Mouse (Mus musculus) left cerebral cortex, adult 6 months (tissue): ENCODE measurements around the gene 1700037H04Rik. TPM values are rescaled to one million over a fixed set of nuclear protein-coding genes. Genes with fewer than 3 reads are reported as not detected.

Experiments
- long read RNA-seq, 2 experiments: library from polyadenylated mRNA; unstranded; transcript quantifications; one replicate each; pipeline ENCODE4 v2.0.0; 2019 to 2020
- polyA plus RNA-seq: library from polyadenylated mRNA; unstranded; fragments of <200 nt; fragmentation: Nextera tagmentation; gene quantifications from 2 replicates; pipeline ENCODE4 v1.2.3, GENCODE M21; 2021

Gene 1700037H04Rik
- polyA plus RNA-seq, result 67.9 and 147 TPM in 2 replicates
- long read RNA-seq, experiment 1, transcript 1700037H04Rik-202 (6 exons, 1,241 nt), result major isoform, 60 of 78 reads
- long read RNA-seq, experiment 1, partial matches to known transcripts, result 0 of 78 reads
- long read RNA-seq, experiment 1, other reads (novel, unspliced or antisense), result 17 of 78 reads
- long read RNA-seq, experiment 2, transcript 1700037H04Rik-202 (6 exons, 1,241 nt), result major isoform, 13 of 18 reads
- long read RNA-seq, experiment 2, partial matches to known transcripts, result 2 of 18 reads
- long read RNA-seq, experiment 2, other reads (novel, unspliced or antisense), result 3 of 18 reads

DNA sequence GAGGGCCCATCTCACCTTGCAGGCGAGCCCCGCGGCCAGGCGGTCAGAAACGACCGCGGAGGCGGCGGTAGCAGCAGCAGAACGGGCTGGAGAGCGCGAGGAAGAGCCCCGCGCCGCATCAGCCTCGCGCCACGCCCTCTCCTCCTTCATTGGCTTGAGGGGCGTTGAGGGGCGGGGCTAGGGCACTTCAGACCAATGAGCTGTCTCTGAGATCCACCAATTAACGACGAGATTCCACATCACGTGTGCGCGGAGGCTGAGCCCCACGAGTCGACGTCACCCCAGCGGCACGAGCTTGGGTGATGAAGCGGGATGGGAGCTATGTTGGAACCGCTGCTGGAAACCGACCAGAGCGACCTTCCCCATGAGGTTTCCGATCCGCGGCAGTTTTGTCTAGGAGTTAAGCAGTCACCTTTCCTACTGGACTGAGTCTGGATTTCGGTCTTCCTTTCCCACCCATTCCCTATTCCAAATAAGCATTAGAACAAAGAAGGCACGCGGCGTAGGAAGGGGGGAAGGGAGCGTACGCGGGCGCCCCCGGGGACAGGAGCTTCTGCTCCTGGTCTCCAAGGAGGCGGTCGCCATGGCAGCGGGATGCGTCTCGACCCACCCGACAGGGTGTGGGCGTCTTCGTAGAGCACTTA, at the start of gene 1700037H04Rik:
Gene 1700037H04Rik, minus strand, starts transcription at position 144 of the 644 bp plus-strand sequence.

DNA sequence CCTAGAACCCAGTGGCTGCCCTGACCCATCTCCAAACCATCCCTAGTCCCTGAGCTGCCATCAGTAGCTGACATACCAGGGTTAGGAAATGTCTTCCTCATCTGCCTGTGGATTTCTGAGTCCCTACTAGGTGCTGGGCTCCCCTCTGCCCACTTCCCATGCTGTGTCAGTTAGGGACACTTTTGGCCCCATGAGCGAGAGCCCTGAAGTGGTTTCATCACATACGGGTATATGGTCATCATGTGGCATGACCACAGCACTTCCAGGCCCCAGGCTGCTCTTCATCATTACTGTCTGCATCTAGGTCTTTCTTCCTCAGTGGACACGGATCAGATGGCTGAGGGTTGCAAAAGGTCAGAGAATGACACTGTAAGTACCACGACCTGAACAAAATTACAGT, 46.9 kb upstream of the 1700037H04Rik start, which contains the start of gene Ap5s1:
Gene Ap5s1, plus strand, starts transcription at position 301 of the 400 bp plus-strand sequence.

DNA sequence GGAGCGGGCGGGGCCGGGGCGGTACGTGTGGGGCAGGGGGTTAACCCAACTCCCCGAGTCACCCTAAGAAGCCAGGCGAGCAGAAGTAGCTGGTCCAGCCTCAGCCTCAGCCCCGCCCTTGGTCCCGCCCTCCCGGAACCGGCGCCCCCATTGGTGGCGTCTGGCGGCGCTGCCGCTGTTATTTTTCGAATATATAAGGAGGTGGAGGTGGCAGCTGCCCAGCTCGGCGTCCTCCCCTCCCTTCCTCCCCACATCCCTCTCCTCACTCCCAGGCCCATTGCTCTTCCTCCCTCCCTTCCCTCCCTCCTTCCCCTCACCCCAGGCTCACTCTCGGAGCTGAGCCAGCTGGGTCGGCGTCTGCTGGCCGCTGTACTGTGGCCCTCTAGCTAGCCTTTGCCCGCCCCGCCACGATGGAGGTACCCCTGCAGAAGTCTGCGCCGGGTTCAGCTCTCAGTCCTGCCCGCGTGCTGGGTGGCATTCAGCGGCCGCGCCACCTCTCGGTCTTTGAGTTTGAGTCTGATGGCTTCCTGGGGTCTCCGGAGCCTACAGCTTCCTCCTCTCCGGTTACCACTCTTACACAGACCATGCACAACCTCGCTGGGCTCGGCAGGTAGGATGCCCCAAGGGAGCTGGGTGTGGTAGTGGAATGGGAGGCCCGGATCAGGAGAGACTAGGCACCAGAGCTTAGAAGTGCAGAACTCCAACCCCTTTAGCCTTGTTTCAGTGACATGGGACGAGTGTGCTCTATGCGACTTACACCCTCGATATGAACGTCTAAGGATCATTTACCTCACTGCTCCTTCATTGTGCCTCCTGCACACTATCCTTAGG, 27.1 kb upstream of the 1700037H04Rik start, which contains the start of the genes Cdc25b and Spef1:
Gene Cdc25b, plus strand, starts transcription at position 179 of the 831 bp plus-strand sequence.
Gene Spef1, minus strand, starts transcription at position 512 of the 831 bp plus-strand sequence.

DNA sequence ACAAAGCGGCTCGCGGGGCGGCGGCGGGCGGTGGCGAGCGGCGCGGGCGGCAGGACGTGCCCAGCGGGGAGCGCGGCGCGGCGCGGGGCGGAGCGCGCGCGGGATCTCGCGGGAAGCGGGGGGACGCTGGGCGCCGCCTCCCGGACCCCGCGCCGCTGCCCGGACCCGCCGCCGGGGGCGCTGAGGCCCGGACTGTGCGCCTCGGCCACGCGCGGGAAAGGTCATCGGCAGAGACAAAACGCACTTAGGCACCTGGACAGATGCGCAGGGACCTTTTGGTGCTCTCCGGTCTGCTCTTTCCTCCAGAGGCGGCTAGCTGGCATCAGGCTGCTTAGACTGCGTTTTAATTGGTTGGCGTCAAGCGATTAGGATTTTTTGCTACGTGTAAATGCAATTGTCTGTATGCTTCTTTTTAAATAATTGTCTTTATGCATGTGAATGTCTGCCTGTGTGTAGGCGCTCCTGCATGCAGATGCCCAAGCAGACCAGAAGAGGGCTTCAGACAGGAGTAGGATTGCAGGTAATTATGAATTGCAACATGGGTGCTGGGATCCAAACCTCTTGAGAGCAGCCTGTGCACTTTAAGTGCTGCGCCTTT, 20.2 kb upstream of the 1700037H04Rik start, which contains the start of gene Cenpb:
Gene Cenpb, minus strand, starts transcription at position 78 of the 598 bp plus-strand sequence.

DNA sequence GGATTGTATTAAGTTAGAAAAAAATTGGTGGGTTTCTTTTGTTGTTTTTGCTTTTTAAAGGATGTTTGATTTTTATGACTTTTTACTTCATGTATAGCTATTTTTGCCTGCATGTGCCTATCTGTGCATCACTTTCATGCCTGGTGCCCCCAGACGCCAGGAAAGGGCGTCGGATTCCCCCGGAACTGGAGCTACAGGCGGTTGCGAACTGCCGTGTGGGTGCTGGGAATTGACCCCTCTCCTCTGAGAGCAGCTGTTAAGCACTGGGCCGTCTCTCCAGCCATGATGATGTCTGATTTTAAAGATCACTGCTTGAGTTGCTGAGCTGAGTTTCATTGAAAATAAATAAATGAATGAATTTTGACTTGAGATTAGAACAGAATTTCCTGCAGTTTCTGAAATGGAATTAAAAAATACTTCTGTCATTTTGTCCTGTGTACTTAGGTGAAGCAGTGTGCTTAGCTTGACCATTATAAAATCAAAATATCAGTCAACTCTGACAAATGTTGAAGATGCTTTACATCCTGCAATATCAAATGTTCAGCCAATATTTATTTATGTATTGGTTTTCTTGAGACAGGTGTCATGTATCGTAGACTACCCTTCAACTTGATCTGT, 26.8 kb downstream of the 1700037H04Rik start, which contains the start of gene Gm11037:
Gene Gm11037, plus strand, starts transcription at position 568 of the 618 bp plus-strand sequence.

DNA sequence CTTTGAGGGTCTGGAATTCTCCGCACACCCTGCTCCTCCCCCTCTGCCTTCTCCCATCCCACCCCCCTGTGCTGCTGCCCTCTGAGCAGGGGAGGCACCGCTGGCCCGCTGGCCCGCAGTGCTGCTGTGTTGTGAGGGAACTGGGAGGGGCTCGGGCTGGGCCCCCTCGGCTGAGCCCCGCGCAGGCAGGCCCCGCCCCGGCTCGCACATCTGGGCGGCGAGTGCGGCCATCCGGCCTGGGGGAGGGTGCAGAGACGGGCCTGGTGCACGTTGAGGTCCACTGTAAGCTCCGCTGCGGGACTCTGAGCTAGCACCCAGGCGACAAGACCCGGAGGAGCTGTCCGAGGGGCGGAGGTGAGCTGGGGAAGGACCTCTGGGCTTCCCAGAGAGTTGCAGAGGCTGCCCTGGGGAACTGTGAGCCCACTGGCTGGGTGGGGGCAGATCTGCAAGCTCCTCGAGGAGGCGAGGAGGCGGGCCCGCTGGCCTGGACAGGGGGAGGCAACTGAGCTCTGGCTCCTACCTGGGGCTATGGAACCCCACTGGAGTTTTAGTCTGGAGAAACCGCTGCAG, 32.6 kb downstream of the 1700037H04Rik start, which contains the start of gene Hspa12b:
Gene Hspa12b, plus strand, starts transcription at position 120 of the 570 bp plus-strand sequence.

Other genes with a start within 250 kb of the 1700037H04Rik start
- 95.8 and 168 TPM in 2 replicates for gene Gfra4, start 117.0 kb downstream of the 1700037H04Rik start, polyA plus RNA-seq
- 0.90 and 1.4 TPM in 2 replicates for gene Adam33, start 96.3 kb downstream of the 1700037H04Rik start, polyA plus RNA-seq
- gene Siglec1, start 73.3 kb downstream of the 1700037H04Rik start, polyA plus RNA-seq, result 0.06 TPM in 1 of 2 replicates, not detected in the other
- 0.97 and 1.6 TPM in 2 replicates for gene Hspa12b, start 32.8 kb downstream of the 1700037H04Rik start, polyA plus RNA-seq
- not detected in 2 replicates for gene Gm11037, start 26.6 kb downstream of the 1700037H04Rik start, polyA plus RNA-seq
- 4.0 and 4.6 TPM in 2 replicates for gene Cenpb, start 20.0 kb upstream of the 1700037H04Rik start, polyA plus RNA-seq
- 3.6 and 4.7 TPM in 2 replicates for gene Cdc25b, start 26.9 kb upstream of the 1700037H04Rik start, polyA plus RNA-seq
- 2.8 and 4.3 TPM in 2 replicates for gene Spef1, start 27.2 kb upstream of the 1700037H04Rik start, polyA plus RNA-seq
- gene Ap5s1, start 47.0 kb upstream of the 1700037H04Rik start, polyA plus RNA-seq, result 29.5 and 32.4 TPM in 2 replicates
- gene Mavs, start 74.0 kb upstream of the 1700037H04Rik start, polyA plus RNA-seq, result 4.0 and 4.8 TPM in 2 replicates
- 6.8 and 61.9 TPM in 2 replicates for gene Pank2, start 102.4 kb upstream of the 1700037H04Rik start, polyA plus RNA-seq
- 19.6 and 21.2 TPM in 2 replicates for gene Rnf24, start 192.8 kb upstream of the 1700037H04Rik start, polyA plus RNA-seq